Mouse (Mus musculus) monocyte, adult 2 months (primary cell): ENCODE measurements at regions not wholly inside any gene's neighbourhood (a gene's known extent, or its start where the extent isn't known, plus 50 kb on each side); places are given as distances from the start of the nearest gene placed in this dataset.

Source experiments
- DNase-seq, 2 experiments: peaks; one replicate each; pipeline ENCODE4 v3.0.0; 2022; ENCODE audit warnings: low spot score in 2 of 2, low read depth in 1 of 2

GRCm38 (mm10) chr11:111558302-111559140 is 492.6 kb downstream of the Kcnj2 start:
- no peak for DNase-seq

GRCm38 (mm10) chr11:111563171-111563570 is 497.2 kb downstream of the Kcnj2 start:
- no peak for DNase-seq

GRCm38 (mm10) chr11:111568041-111568440 is 502.1 kb downstream of the Kcnj2 start:
- DNase-seq = no peak

GRCm38 (mm10) chr11:111568876-111569275 is 502.9 kb downstream of the Kcnj2 start:
- DNase-seq = no peak

DNA sequence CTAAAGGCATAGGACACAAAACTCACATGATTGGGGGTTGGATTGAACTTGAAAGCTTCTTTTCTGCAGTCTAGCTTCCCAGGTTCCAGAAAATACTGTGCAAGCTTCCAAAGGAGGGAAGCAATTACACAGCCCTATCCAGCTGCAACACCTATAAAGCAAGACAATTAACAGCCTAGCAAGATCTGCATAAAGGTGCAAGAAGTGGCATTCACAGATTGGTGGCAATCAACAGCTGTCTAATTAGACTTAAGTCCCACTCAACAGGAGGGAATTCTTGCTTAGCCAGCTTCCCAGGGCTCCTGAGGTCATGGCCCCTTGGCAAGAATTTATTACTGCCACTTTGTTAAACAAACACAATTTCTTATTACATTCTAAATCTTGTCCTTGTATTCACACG is 511.9 kb downstream of the Kcnj2 start:
- DNase-seq = no peak

- no peak for DNase-seq
Measured at GRCm38 (mm10) chr11:111582980-111583379, 517.0 kb downstream of the Kcnj2 start.

DNA sequence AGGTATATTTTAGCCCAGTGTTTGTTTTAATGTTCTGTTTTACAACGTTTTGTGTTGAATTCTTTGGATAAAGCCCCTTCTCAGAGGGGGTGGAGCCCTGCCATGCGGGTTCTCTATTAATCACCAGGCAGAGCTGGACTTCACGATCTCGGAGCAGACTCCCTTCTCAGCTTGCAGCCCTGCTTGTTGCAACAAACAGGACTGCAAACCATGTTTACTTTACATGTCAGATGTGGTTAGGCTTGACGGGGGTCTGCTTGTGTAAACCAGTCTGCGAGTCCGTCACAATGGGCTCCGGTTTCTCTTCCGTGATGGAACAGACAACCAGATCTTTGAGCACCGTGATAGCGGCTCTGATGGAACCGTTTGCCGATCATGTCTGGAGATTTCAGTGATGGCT is 517.6 kb downstream of the Kcnj2 start:
- no peak for DNase-seq

- no peak for DNase-seq
Measured at GRCm38 (mm10) chr11:111599456-111599855, 533.5 kb downstream of the Kcnj2 start.

GRCm38 (mm10) chr11:111605146-111605545 is 539.2 kb downstream of the Kcnj2 start:
- DNase-seq = no peak

- no peak for DNase-seq
Measured at GRCm38 (mm10) chr11:111610522-111611015, 544.6 kb downstream of the Kcnj2 start.

GRCm38 (mm10) chr11:111643603-111644002 is 577.6 kb downstream of the Kcnj2 start:
- no peak for DNase-seq

GRCm38 (mm10) chr11:111652882-111653281 is 586.9 kb downstream of the Kcnj2 start:
- no peak for DNase-seq

DNA sequence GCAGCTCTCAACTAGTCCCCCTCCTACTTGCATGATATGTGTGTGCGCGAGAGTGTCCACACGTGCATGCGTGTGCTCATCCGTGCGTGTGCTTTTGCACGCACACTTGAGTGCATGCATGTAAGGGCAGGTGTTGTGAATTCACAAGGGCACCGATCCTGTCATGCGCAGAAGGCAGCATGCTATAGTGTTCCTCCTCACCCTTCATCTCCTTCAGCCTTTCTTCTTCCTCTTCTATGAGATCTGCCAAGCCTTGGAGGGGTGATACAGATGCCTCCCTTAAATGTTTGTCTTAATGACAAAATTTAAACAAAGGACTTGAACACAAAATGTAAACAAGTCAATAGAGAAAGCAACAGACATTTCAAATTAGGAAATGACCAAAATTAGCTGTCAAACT is 591.8 kb downstream of the Kcnj2 start:
- DNase-seq = no peak

DNA sequence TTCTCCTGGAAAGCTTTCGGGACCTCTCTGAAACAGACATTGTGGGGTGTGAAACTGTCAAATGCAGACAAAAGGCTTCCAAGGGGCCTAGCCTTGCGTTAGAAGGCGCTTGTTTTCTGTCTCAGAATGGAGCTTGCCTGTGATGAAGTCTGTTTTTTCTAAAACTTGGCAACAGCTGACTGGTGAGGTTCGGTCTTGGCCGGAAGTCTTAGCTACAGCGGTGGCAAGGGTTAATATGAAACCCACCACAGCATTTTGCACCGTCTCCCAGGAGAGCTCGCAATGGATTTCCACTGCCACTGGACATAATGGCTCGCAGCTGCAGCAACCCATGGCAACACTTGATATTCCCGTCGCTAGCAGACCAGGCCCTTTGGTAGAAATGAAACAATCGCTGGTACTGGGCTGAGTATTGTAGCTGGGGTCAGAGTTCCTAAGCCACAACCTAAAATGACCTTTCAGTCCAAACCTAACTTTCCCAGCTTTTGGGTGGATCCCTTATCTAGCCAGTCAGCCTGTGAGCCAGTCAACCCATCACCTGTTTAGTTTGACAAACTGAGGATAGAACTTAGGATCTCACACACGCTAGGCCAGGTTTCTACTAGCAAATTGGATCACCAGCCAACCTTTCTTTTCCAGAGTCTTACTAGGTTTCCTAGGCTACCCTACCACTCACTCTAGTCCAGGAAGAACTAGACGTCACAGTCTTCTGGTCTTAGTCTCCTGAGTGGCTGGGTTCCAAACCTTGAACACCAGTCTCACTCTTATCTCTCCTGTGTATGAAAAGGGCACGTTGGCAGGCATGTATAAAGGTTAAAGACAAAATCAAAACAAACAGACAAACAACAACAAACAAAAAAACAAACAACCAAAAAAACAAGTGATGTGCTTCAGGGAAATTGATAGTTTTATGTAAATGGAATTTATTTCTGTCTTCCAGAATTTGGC is 592.7 kb downstream of the Kcnj2 start:
- DNase-seq = no peak

DNA sequence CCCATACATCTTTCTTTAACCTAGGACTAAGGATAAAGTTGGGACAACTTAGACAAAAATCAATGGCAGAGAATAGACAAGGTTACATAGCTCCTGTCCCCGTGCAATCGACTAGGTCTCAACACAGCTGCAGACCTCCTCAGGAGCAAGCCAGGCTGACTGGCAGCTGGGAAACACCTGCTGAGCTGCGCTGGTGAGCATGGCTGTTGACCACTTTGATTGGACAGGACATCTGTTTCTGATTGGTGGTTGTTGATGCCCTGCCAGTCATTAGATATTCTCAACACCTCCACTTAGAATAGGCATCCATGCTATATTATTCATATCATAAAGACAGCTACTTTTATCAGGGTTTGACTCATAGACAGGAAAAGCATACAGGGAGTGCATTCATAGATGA is 597.3 kb downstream of the Kcnj2 start:
- DNase-seq = no peak

GRCm38 (mm10) chr11:111666336-111666735 is 600.4 kb downstream of the Kcnj2 start:
- no peak for DNase-seq

- DNase-seq = no peak
Measured at GRCm38 (mm10) chr11:111671865-111672264, 605.9 kb downstream of the Kcnj2 start.

GRCm38 (mm10) chr11:111675673-111676072 is 609.7 kb downstream of the Kcnj2 start:
- no peak for DNase-seq

GRCm38 (mm10) chr11:111682341-111682740 is 616.4 kb downstream of the Kcnj2 start:
- DNase-seq = no peak

- no peak for DNase-seq
Measured at GRCm38 (mm10) chr11:111683909-111684308, 617.9 kb downstream of the Kcnj2 start.

DNA sequence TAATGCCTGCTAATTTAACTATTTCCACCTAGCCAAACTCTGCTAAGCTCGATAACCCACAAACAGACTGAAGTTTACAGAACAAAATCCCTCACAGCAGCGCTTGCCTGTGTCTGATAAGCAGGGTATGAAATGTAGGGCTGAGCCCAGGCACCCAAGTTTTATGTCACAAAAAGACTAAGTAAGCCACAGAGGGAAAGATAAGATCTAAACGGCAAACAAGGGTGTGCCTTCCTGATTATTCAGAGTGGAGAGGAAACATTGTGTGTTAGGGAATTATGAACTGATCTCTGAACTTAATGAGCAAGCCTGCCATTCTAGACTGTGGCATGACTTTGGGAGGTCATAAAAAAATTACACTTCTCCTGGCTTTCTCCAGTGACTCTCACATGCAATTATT is 621.8 kb downstream of the Kcnj2 start:
- no peak for DNase-seq
